Mouse (Mus musculus): ENCODE data around the gene Cep164.

GRCm38 (mm10) chr9:45829107-45829506, 616 bp upstream of the Cep164 start:
- TF ChIP-seq CTCF (IDR thresholded peaks at IDR 0.05; ENCODE audit: control insufficient read depth, insufficient read depth, low read length), result peak; percentile 89
- TF ChIP-seq POLR2A (IDR thresholded peaks at IDR 0.05; ENCODE audit: borderline replicate concordance, control insufficient read depth, low read depth, low read length), result no peak
